Mouse (Mus musculus): ENCODE measurements around the gene R3hdm4.

- TF ChIP-seq RCOR1 (IDR thresholded peaks at IDR 0.05; ENCODE audit: low read depth, low read length), result no peak
- TF ChIP-seq ZC3H11A (IDR thresholded peaks at IDR 0.05; ENCODE audit: low read depth, low read length), result no peak
- no peak for TF ChIP-seq CHD2 (IDR thresholded peaks at IDR 0.05; ENCODE audit: low read length)
- no peak for TF ChIP-seq HCFC1 (IDR thresholded peaks at IDR 0.05; ENCODE audit: low read depth, low read length)
- TF ChIP-seq ELF1 (IDR thresholded peaks at IDR 0.05; ENCODE audit: low read depth, low read length), result no peak
- no peak for TF ChIP-seq POLR2A (IDR thresholded peaks at IDR 0.05; ENCODE audit: control insufficient read depth in 1 of 2, insufficient read depth in 1 of 2, low read depth in 1 of 2, low read length in 2 of 2, poor library complexity in 1 of 2)
These were observed 24.7 kb downstream of the R3hdm4 start for GRCm38 (mm10) chr10:79896306-79896705.

Data from MEL (cell line).